Mouse (Mus musculus) spleen, adult 10 weeks (tissue): ENCODE measurements around the gene Nexn. TPM values are rescaled to one million over a fixed set of nuclear protein-coding genes. Genes with fewer than 3 reads are reported as not detected.

Source experiments
- polyA plus RNA-seq: library from polyadenylated mRNA; stranded (reverse); fragments of 350-450 nt; fragmentation: Illumina TruSeq; extraction: RNeasy Lipid Tissue Mini Kit (QIAGEN cat#74804); gene quantifications from one replicate; pipeline ENCODE4 v1.2.3, GENCODE M21; 2015; ENCODE audit warnings: low replicate concordance; ENCODE audit not compliant: insufficient read depth

Nexn gene
- 20.7 TPM for polyA plus RNA-seq

DNA sequence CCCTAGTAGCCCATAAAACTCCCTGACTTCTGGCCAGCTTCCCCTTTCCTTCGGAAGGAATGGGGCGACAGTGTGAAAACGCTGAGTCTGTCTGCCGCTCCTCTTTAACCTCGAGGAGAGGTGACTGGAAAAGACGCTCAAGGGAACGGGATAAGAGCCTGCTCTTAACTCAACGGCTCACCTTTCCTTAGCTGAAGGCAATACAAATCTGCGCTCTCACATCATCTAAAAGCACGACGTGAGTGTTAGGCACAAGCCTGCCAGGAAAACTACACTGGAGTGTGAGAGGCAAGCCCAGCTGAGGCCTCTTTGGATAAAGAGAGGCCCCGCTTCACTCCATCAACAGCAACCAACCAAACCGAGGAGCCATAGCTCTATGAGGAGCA lies at the start of gene Nexn:
TSS of gene Nexn (minus strand) at position 315 of the 386 bp plus-strand sequence.

DNA sequence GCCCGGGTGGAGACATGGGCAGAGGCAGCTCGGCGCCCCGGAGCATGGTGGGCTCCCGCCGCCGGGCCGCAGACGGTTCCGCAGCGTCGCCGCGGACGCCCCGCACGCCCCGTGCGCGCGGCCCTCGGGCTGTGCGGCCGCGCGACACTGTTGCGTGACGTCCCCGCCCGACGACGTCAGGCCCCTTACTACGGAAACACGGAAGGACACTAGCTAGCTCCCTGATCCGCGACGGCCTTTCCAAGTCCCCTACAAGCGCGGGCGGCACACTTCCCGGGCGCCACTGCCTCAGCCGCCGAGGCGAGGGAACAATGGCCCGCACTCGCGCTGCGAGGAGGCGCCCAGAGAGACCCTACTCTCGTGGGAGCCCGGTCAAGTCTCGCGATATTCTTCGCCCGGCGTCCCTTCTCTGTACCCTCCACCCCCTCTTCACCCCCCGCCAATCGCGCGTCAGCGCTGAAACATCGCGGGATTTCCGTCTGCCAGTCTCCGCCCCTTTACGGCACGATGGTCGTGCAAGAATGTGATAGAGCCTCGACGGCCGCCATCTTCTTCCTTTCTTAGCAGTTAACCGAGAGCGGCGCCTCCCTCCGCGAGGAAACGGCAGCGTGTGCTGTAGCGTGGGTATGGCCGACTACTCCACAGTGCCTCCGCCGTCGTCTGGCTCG lies 56.0 kb downstream of the Nexn start, which contains the start of the genes Dnajb4 and Fubp1:
TSS of gene Dnajb4 (minus strand) at position 336 of the 668 bp plus-strand sequence.
TSS of gene Fubp1 (plus strand) at position 456 of the 668 bp plus-strand sequence.

Other genes starting within 250 kb of the Nexn start
- 1.2 TPM for gene Gipc2, start 100.1 kb downstream of the Nexn start, polyA plus RNA-seq
- 43.9 TPM for gene Dnajb4, start 56.0 kb downstream of the Nexn start, polyA plus RNA-seq
- 217 TPM for gene Fubp1, start 55.9 kb downstream of the Nexn start, polyA plus RNA-seq
- gene Miga1, start 74.1 kb upstream of the Nexn start, polyA plus RNA-seq: 18.7 TPM
- gene Usp33, start 80.1 kb upstream of the Nexn start, polyA plus RNA-seq: 72.5 TPM
- gene Zzz3, start 129.1 kb upstream of the Nexn start, polyA plus RNA-seq: 72.4 TPM